Mouse (Mus musculus) gastrocnemius, adult 2 months (tissue): ENCODE measurements around the gene Ssh3. TPM values are rescaled to one million over a fixed set of nuclear protein-coding genes. Genes with fewer than 3 reads are reported as not detected.
"Not testable (repeated sequence)": the region's sequence is repeated elsewhere in the genome, so short reads cannot be mapped to it uniquely, and the experiment has no call there.

ENCODE experiments used
- DNase-seq: peaks from one replicate; pipeline ENCODE4 v3.0.0; 2022
- H3K27ac ChIP-seq: fragments of 200-600 bp; 2 replicates; pipeline ENCODE4 v1.8.1; 2022; ENCODE audit warnings: mild to moderate bottlenecking
- H3K4me3 ChIP-seq: fragments of 200-600 bp; 2 replicates; pipeline ENCODE4 v1.8.1; 2022; ENCODE audit warnings: mild to moderate bottlenecking, moderate library complexity
- CTCF ChIP-seq: fragments of 200-600 bp; IDR thresholded peaks from 2 replicates; pipeline ENCODE4 v1.8.1; 2022; ENCODE audit warnings: antibody characterized with exemption, mild to moderate bottlenecking, moderate library complexity
- intact Hi-C: fragments of 180-260 bp; cut with DNase I; formaldehyde crosslinking; loops from one replicate; pipeline ENCODE4 v1.15.1; 2025
- total RNA-seq, 2 experiments: library from RNA; stranded (reverse); gene quantifications; 2 replicates each; pipeline ENCODE4 v1.2.3; 2021

The Ssh3 gene
- total RNA-seq, 2 experiments from 2014 or later = 3.3 to 3.9 TPM

GRCm38 (mm10) chr19:4257216-4257896 is 11.6 kb downstream of the Ssh3 start:
- peak overlapping the region; percentile 92 for H3K27ac ChIP-seq
- peak overlapping the region; percentile 78 for H3K4me3 ChIP-seq
- intact Hi-C loops = loop anchor here (1.0 to 10.0 kb wide), 3 partner anchors 49 to 187 kb away; partner anchors contain the start of gene Grk2
- DNase-seq = peak; percentile 93
- peak; percentile 97 for TF ChIP-seq CTCF

GRCm38 (mm10) chr19:4255583-4256162 is 13.3 kb downstream of the Ssh3 start:
- TF ChIP-seq CTCF = peak; percentile 45
- no peak overlapping the region for H3K27ac ChIP-seq
- no peak for DNase-seq
- intact Hi-C loops = loop anchor here (10.0 kb wide), 1 partner anchor 189 kb away; no protein-coding TSS in a partner anchor
- no peak overlapping the region for H3K4me3 ChIP-seq

GRCm38 (mm10) chr19:4254230-4254629 is 14.8 kb downstream of the Ssh3 start:
- no peak for DNase-seq
- Histone ChIP-seq H3K4me3 (no peak overlapping the region), H3K27ac (peak overlapping the region; percentile 57)
- intact Hi-C loops = loop anchor here (10.0 kb wide), 1 partner anchor 191 kb away; no protein-coding TSS in a partner anchor
- TF ChIP-seq CTCF = no peak

GRCm38 (mm10) chr19:4248683-4249082 is 20.3 kb downstream of the Ssh3 start:
- H3K27ac ChIP-seq, H3K4me3 ChIP-seq, intact Hi-C loops, DNase-seq: not testable (repeated sequence)

- TF ChIP-seq CTCF = peak; percentile 42
- intact Hi-C loops = no loop called here
- Histone ChIP-seq H3K27ac (no peak overlapping the region), H3K4me3 (no peak overlapping the region)
- no peak for DNase-seq
Measured at GRCm38 (mm10) chr19:4247010-4247409, 22.0 kb downstream of the Ssh3 start.

GRCm38 (mm10) chr19:4244775-4245174 is 24.2 kb downstream of the Ssh3 start:
- no peak for DNase-seq
- H3K4me3 ChIP-seq = no peak overlapping the region
- intact Hi-C loops = no loop called here
- H3K27ac ChIP-seq = no peak overlapping the region
- TF ChIP-seq CTCF = no peak

GRCm38 (mm10) chr19:4242416-4242815 is 26.6 kb downstream of the Ssh3 start:
- H3K27ac ChIP-seq = no peak overlapping the region
- H3K4me3 ChIP-seq = no peak overlapping the region
- no peak for TF ChIP-seq CTCF
- DNase-seq = no peak
- intact Hi-C loops = no loop called here

GRCm38 (mm10) chr19:4240247-4240668 is 28.7 kb downstream of the Ssh3 start:
- intact Hi-C loops = no loop called here
- Histone ChIP-seq H3K27ac (no peak overlapping the region), H3K4me3 (no peak overlapping the region)
- TF ChIP-seq CTCF = no peak
- DNase-seq = no peak

- H3K27ac ChIP-seq = no peak overlapping the region
- intact Hi-C loops = no loop called here
- no peak overlapping the region for H3K4me3 ChIP-seq
- no peak for DNase-seq
- no peak for TF ChIP-seq CTCF
Measured at GRCm38 (mm10) chr19:4234548-4234947, 34.4 kb downstream of the Ssh3 start.

GRCm38 (mm10) chr19:4232651-4233050 is 36.3 kb downstream of the Ssh3 start:
- no peak for TF ChIP-seq CTCF
- peak overlapping the region; percentile 98 for H3K27ac ChIP-seq
- intact Hi-C loops = no loop called here
- H3K4me3 ChIP-seq = peak overlapping the region; percentile 89
- DNase-seq = no peak

GRCm38 (mm10) chr19:4232186-4232572 is 36.8 kb downstream of the Ssh3 start:
- TF ChIP-seq CTCF = no peak
- DNase-seq = no peak
- intact Hi-C loops = no loop called here
- peak overlapping the region; percentile 98 for H3K27ac ChIP-seq
- peak overlapping the region; percentile 89 for H3K4me3 ChIP-seq

GRCm38 (mm10) chr19:4231253-4232185 is 37.5 kb downstream of the Ssh3 start, which contains the start of gene Pold4:
Pold4 (plus strand) TSS chr19:4231899.
- TF ChIP-seq CTCF = no peak
- DNase-seq = peak; percentile 99
- Histone ChIP-seq H3K27ac (peak within 1 kb of the TSS; percentile 98), H3K4me3 (peak within 1 kb of the TSS; percentile 89)
- intact Hi-C loops = no loop called here

- peak overlapping the region; percentile 98 for H3K27ac ChIP-seq
- H3K4me3 ChIP-seq = no peak overlapping the region
- peak; percentile 39 for DNase-seq
- intact Hi-C loops = no loop called here
- TF ChIP-seq CTCF = no peak
Measured at GRCm38 (mm10) chr19:4230415-4230814, 38.6 kb downstream of the Ssh3 start.
